Mouse (Mus musculus): Measurements from ENCODE around the gene Cacfd1. TPM values are rescaled to one million over a fixed set of nuclear protein-coding genes. Genes with fewer than 3 reads are reported as not detected.

Cacfd1 gene
- polyA plus RNA-seq, 1 experiment, result 18.4 TPM

DNA sequence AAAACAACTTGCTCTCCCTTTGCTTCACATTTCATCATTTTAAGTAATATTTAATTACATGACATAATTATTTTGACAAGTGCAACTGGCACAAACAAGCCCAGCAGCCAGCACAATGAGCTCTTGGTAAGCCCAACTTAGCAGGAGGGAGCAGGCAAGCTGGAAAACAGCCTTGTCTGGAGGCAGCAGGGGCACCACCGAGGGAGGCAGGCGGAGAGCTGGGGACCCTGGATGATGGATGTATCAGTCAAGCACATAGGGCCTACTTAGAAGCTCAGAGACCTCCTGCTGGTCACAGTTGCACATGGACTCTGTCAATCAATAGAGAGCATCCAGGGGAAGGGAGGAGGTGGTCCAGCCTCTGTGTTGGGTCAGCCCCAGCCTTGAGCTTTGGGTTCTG is 58.3 kb downstream of the Cacfd1 start:
- Histone ChIP-seq H3K79me2 (ENCODE audit: control insufficient read depth, insufficient read depth) (no peaks in the 10 kb centered on the region), H3K79me3 (ENCODE audit: low read depth) (no peaks in the 10 kb centered on the region), H3K27me3 (ENCODE audit: control insufficient read depth, insufficient read depth, insufficient read length) (no peaks in the 10 kb centered on the region), H3K4me3 (ENCODE audit: insufficient read depth, poor library complexity, severe bottlenecking) (no peak overlapping the region), H3K36me3 (ENCODE audit: control insufficient read depth, insufficient read depth) (no peaks in the 10 kb centered on the region), H3ac (ENCODE audit: control insufficient read depth, insufficient read length, low read depth) (no peak overlapping the region)
- TF ChIP-seq USF1 (IDR thresholded peaks at IDR 0.05; ENCODE audit: low read depth), result no peak
- TF ChIP-seq CTCF (IDR thresholded peaks at IDR 0.05; ENCODE audit: control insufficient read depth, insufficient read depth, insufficient read length), result no peak
- no peak for TF ChIP-seq MYOD1 (IDR thresholded peaks at IDR 0.05; ENCODE audit: control insufficient read depth, insufficient read length, low read depth)
- TF ChIP-seq MAX (IDR thresholded peaks at IDR 0.05), result no peak
- TF ChIP-seq MYOG (IDR thresholded peaks at IDR 0.05; ENCODE audit: control insufficient read depth, extremely low read depth, insufficient read length), result no peak
- TF ChIP-seq CEBPB (IDR thresholded peaks at IDR 0.05; ENCODE audit: low read depth), result no peak
- no peak for TF ChIP-seq FOSL1 (IDR thresholded peaks at IDR 0.05; ENCODE audit: insufficient read depth, low read length, poor library complexity, severe bottlenecking)

GRCm38 (mm10) chr2:27069646-27070045 is 59.9 kb downstream of the Cacfd1 start:
- Histone ChIP-seq H3K79me2 (ENCODE audit: control insufficient read depth, insufficient read depth) (no peaks in the 10 kb centered on the region), H3K4me3 (ENCODE audit: insufficient read depth, poor library complexity, severe bottlenecking) (no peak overlapping the region), H3K36me3 (ENCODE audit: control insufficient read depth, insufficient read depth) (no peaks in the 10 kb centered on the region), H3ac (ENCODE audit: control insufficient read depth, insufficient read length, low read depth) (no peak overlapping the region), H3K79me3 (ENCODE audit: low read depth) (no peaks in the 10 kb centered on the region), H3K27me3 (ENCODE audit: control insufficient read depth, insufficient read depth, insufficient read length) (peaks cover 5% of the 10 kb centered on the region)
- TF ChIP-seq MAX (IDR thresholded peaks at IDR 0.05), result peak; percentile 55
- no peak for TF ChIP-seq USF1 (IDR thresholded peaks at IDR 0.05; ENCODE audit: low read depth)
- no peak for TF ChIP-seq CTCF (IDR thresholded peaks at IDR 0.05; ENCODE audit: control insufficient read depth, insufficient read depth, insufficient read length)
- no peak for TF ChIP-seq MYOG (IDR thresholded peaks at IDR 0.05; ENCODE audit: control insufficient read depth, extremely low read depth, insufficient read length)
- no peak for TF ChIP-seq FOSL1 (IDR thresholded peaks at IDR 0.05; ENCODE audit: insufficient read depth, low read length, poor library complexity, severe bottlenecking)
- TF ChIP-seq MYOD1 (IDR thresholded peaks at IDR 0.05; ENCODE audit: control insufficient read depth, insufficient read length, low read depth), result peak; percentile 87
- TF ChIP-seq CEBPB (IDR thresholded peaks at IDR 0.05; ENCODE audit: low read depth), result no peak

GRCm38 (mm10) chr2:27070247-27070813 is 60.6 kb downstream of the Cacfd1 start:
- TF ChIP-seq FOSL1 (IDR thresholded peaks at IDR 0.05; ENCODE audit: insufficient read depth, low read length, poor library complexity, severe bottlenecking), result no peak
- TF ChIP-seq MYOD1 (IDR thresholded peaks at IDR 0.05; ENCODE audit: control insufficient read depth, insufficient read length, low read depth), result no peak
- TF ChIP-seq CTCF (IDR thresholded peaks at IDR 0.05; ENCODE audit: control insufficient read depth, insufficient read depth, insufficient read length), result no peak
- no peak for TF ChIP-seq CEBPB (IDR thresholded peaks at IDR 0.05; ENCODE audit: low read depth)
- no peak for TF ChIP-seq USF1 (IDR thresholded peaks at IDR 0.05; ENCODE audit: low read depth)
- TF ChIP-seq MAX (IDR thresholded peaks at IDR 0.05), result no peak
- Histone ChIP-seq H3K27me3 (ENCODE audit: control insufficient read depth, insufficient read depth, insufficient read length) (peaks cover 5% of the 10 kb centered on the region), H3K36me3 (ENCODE audit: control insufficient read depth, insufficient read depth) (no peaks in the 10 kb centered on the region), H3K4me3 (ENCODE audit: insufficient read depth, poor library complexity, severe bottlenecking) (no peak overlapping the region), H3ac (ENCODE audit: control insufficient read depth, insufficient read length, low read depth) (no peak overlapping the region), H3K79me2 (ENCODE audit: control insufficient read depth, insufficient read depth) (no peaks in the 10 kb centered on the region), H3K79me3 (ENCODE audit: low read depth) (no peaks in the 10 kb centered on the region)

Other genes starting within 250 kb of the Cacfd1 start
- gene Abo, start 144.9 kb upstream of the Cacfd1 start, polyA plus RNA-seq (2012; fragmentation: generic; extraction: Trizol), result not detected
- 20.1 TPM for gene Surf6, start 107.0 kb upstream of the Cacfd1 start, polyA plus RNA-seq (2012; fragmentation: generic; extraction: Trizol)
- 71.0 TPM for gene Med22, start 99.2 kb upstream of the Cacfd1 start, polyA plus RNA-seq (2012; fragmentation: generic; extraction: Trizol)
- gene Rpl7a, start 99.2 kb upstream of the Cacfd1 start, polyA plus RNA-seq (2012; fragmentation: generic; extraction: Trizol), result 3,080 TPM
- 42.6 TPM for gene Surf2, start 93.6 kb upstream of the Cacfd1 start, polyA plus RNA-seq (2012; fragmentation: generic; extraction: Trizol)
- 40.8 TPM for gene Surf1, start 93.4 kb upstream of the Cacfd1 start, polyA plus RNA-seq (2012; fragmentation: generic; extraction: Trizol)
- 165 TPM for gene Surf4, start 76.0 kb upstream of the Cacfd1 start, polyA plus RNA-seq (2012; fragmentation: generic; extraction: Trizol)
- not detected for gene Stkld1, start 75.9 kb upstream of the Cacfd1 start, polyA plus RNA-seq (2012; fragmentation: generic; extraction: Trizol)
- gene Rexo4, start 45.5 kb upstream of the Cacfd1 start, polyA plus RNA-seq (2012; fragmentation: generic; extraction: Trizol), result 30.0 TPM
- gene Adamts13, start 36.5 kb upstream of the Cacfd1 start, polyA plus RNA-seq (2012; fragmentation: generic; extraction: Trizol), result 0.09 TPM
- 0.55 TPM for gene Slc2a6, start 18.1 kb downstream of the Cacfd1 start, polyA plus RNA-seq (2012; fragmentation: generic; extraction: Trizol)
- gene Mymk, start 62.3 kb downstream of the Cacfd1 start, polyA plus RNA-seq (2012; fragmentation: generic; extraction: Trizol), result 3.8 TPM
- 0.04 TPM for gene Adamtsl2, start 69.5 kb downstream of the Cacfd1 start, polyA plus RNA-seq (2012; fragmentation: generic; extraction: Trizol)
- not detected for gene Fam163b, start 132.6 kb downstream of the Cacfd1 start, polyA plus RNA-seq (2012; fragmentation: generic; extraction: Trizol)
- 0.06 TPM for gene Dbh, start 155.3 kb downstream of the Cacfd1 start, polyA plus RNA-seq (2012; fragmentation: generic; extraction: Trizol)
- 8.7 TPM for gene Sardh, start 238.4 kb downstream of the Cacfd1 start, polyA plus RNA-seq (2012; fragmentation: generic; extraction: Trizol)